Comparison of ENCODE assay signal across 13 mouse cellular contexts in the genomic region with DNA sequence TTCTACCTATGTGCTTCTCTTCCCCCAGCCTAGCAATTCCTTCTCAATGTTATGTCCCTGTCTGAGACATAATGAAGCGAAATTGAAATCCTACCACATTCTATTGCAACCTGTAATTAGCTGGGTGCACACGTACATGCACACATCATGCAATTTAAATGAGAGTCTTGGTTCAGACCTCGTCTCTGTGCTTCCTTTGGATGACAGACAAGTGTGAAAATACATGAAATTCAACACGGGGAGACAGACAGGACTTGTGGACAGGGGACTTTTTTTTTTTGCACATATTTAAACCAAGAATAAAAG.
DNase-seq lines count a peak whose midpoint lies in the region; ATAC-seq and TF ChIP-seq lines count a peak whose summit lies in the region.
"Had no signal": no experiment of that assay in that cellular context is flagged by ENCODE, and none has a peak within 500 bp of the region (broad histone marks: within the 10 kb centered on the region; RNA-seq: fewer than 3 reads in every experiment).

No protein-coding gene starts in this region.

- no peaks in the 10 kb centered on the region for H3K36me3 ChIP-seq in forebrain, embryonic 13.5 days (ENCODE audit: poor library complexity, severe bottlenecking)
- no peaks in the 10 kb centered on the region for H3K36me3 ChIP-seq in hindbrain, embryonic 15.5 days
- no peaks in the 10 kb centered on the region for H3K36me3 ChIP-seq in midbrain, postnatal 0 days (ENCODE audit: insufficient read depth, low read length)
- H3K36me3 ChIP-seq: embryonic facial prominence, embryonic 15.5 days; G1E; kidney, embryonic 15.5 days; limb, embryonic 15.5 days had no signal

- no peaks in the 10 kb centered on the region for H3K27me3 ChIP-seq in forebrain, embryonic 13.5 days
- H3K27me3 ChIP-seq in hindbrain, embryonic 15.5 days, result no peaks in the 10 kb centered on the region
- H3K27me3 ChIP-seq in midbrain, postnatal 0 days (ENCODE audit: insufficient read depth, low read length), result no peaks in the 10 kb centered on the region
- H3K27me3 ChIP-seq: embryonic facial prominence, embryonic 15.5 days; kidney, embryonic 15.5 days; limb, embryonic 15.5 days had no signal

- no peak for TF ChIP-seq POLR2A in brain, embryonic 14.5 days (IDR thresholded peaks at IDR 0.05; ENCODE audit: borderline replicate concordance, extremely low read depth, insufficient read depth, insufficient read length, poor library complexity, severe bottlenecking)

- no peaks in the 10 kb centered on the region for H3K9me3 ChIP-seq in forebrain, embryonic 13.5 days (replicated peaks)
- no peaks in the 10 kb centered on the region for H3K9me3 ChIP-seq in hindbrain, embryonic 15.5 days
- H3K9me3 ChIP-seq in midbrain, postnatal 0 days (ENCODE audit: low read length), result no peaks in the 10 kb centered on the region
- H3K9me3 ChIP-seq: embryonic facial prominence, embryonic 15.5 days; G1E; kidney, embryonic 15.5 days; limb, embryonic 15.5 days had no signal

- intact Hi-C loops in gastrocnemius, postnatal 36 days (cut with DNase I), result no loop called here

- ATAC-seq in forebrain, embryonic 13.5 days, result peak; percentile 77
- ATAC-seq in hindbrain, embryonic 15.5 days (ENCODE audit: low FRiP score, low read depth), result no peak
- ATAC-seq in midbrain, postnatal 0 days (ENCODE audit: low FRiP score), result no peak

- DNase-seq in brain, embryonic 14.5 days (ENCODE audit: low read depth), result peak; percentile 93
- no peak for DNase-seq in midbrain, postnatal 0 days (ENCODE audit: low spot score)
- DNase-seq in kidney, adult 9 months, result no peak
- DNase-seq in embryo, embryonic 9.5 days (ENCODE audit: extremely low spot score), result no peak
- DNase-seq in gastrocnemius, postnatal 36 days, result no peak
- DNase-seq: right cerebral cortex, postnatal 14 days had no signal

- peak overlapping the region; percentile 97 for H3K27ac ChIP-seq in forebrain, embryonic 13.5 days
- peak overlapping the region; percentile 74 for H3K27ac ChIP-seq in hindbrain, embryonic 15.5 days (replicated peaks)
- peak overlapping the region; percentile 49 for H3K27ac ChIP-seq in midbrain, postnatal 0 days (ENCODE audit: low read depth, low read length)
- H3K27ac ChIP-seq: embryonic facial prominence, embryonic 15.5 days; limb, embryonic 15.5 days had no signal

- no peak overlapping the region for H3K9ac ChIP-seq in forebrain, embryonic 13.5 days
- no peak overlapping the region for H3K9ac ChIP-seq in hindbrain, embryonic 15.5 days
- H3K9ac ChIP-seq in midbrain, postnatal 0 days (replicated peaks; ENCODE audit: low read length, poor library complexity, severe bottlenecking), result no peak overlapping the region
- H3K9ac ChIP-seq: embryonic facial prominence, embryonic 15.5 days; kidney, embryonic 15.5 days; limb, embryonic 15.5 days; lung, embryonic 14.5 days had no signal

- WGBS in forebrain, embryonic 13.5 days, result 3% methylated on average over 4 of the region's 4 CpGs
- 21% methylated on average over 4 of the region's 4 CpGs for WGBS in hindbrain, embryonic 15.5 days
- 20% methylated on average over 4 of the region's 4 CpGs for WGBS in midbrain, postnatal 0 days

- peak overlapping the region; percentile 45 for H3K4me2 ChIP-seq in forebrain, embryonic 13.5 days
- H3K4me2 ChIP-seq in hindbrain, embryonic 15.5 days, result no peak overlapping the region
- H3K4me2 ChIP-seq in midbrain, postnatal 0 days (ENCODE audit: low read depth, low read length, poor library complexity, severe bottlenecking), result no peak overlapping the region
- H3K4me2 ChIP-seq: embryonic facial prominence, embryonic 15.5 days; kidney, embryonic 15.5 days; limb, embryonic 15.5 days; lung, embryonic 14.5 days had no signal

- no peak overlapping the region for H3K4me3 ChIP-seq in forebrain, embryonic 13.5 days
- H3K4me3 ChIP-seq in hindbrain, embryonic 15.5 days, result no peak overlapping the region
- H3K4me3 ChIP-seq in midbrain, postnatal 0 days (ENCODE audit: low read depth, low read length), result no peak overlapping the region
- H3K4me3 ChIP-seq: embryonic facial prominence, embryonic 15.5 days; kidney, embryonic 15.5 days; limb, embryonic 15.5 days had no signal

- no peak for TF ChIP-seq CTCF in brain, embryonic 14.5 days (IDR thresholded peaks at IDR 0.05; ENCODE audit: borderline replicate concordance, extremely low read depth, insufficient read depth, insufficient read length)
- TF ChIP-seq CTCF in midbrain, postnatal 0 days (IDR thresholded peaks at IDR 0.05), result no peak

- H3K4me1 ChIP-seq in forebrain, embryonic 13.5 days, result peaks cover 69% of the 10 kb centered on the region
- H3K4me1 ChIP-seq in hindbrain, embryonic 15.5 days (replicated peaks), result peaks cover 27% of the 10 kb centered on the region
- H3K4me1 ChIP-seq in midbrain, postnatal 0 days (ENCODE audit: insufficient read depth, low read length), result peaks cover 3% of the 10 kb centered on the region; the same call in 1 of the 2 replicates
